Mouse (Mus musculus) embryonic fibroblast, embryonic 13.5 days (primary cell): ENCODE measurements around the gene Fam219b. TPM values are rescaled to one million over a fixed set of nuclear protein-coding genes. Genes with fewer than 3 reads are reported as not detected.
A peak's percentile ranks its signal among the peaks of the same experiment; 100 is the strongest.

Experiments
- H3K27ac ChIP-seq: 2 replicates; pipeline ENCODE4 v1.5.1; 2012; ENCODE audit warnings: low read length, control low read depth, inconsistent platforms; ENCODE audit not compliant: insufficient read depth
- H3K4me1 ChIP-seq: 2 replicates; pipeline ENCODE4 v1.6.1; 2011; ENCODE audit warnings: low read length; ENCODE audit not compliant: control insufficient read depth, insufficient read depth
- H3K4me3 ChIP-seq: 2 replicates; pipeline ENCODE4 v1.5.1; 2011; ENCODE audit warnings: mild to moderate bottlenecking, control low read depth, low read length; ENCODE audit not compliant: insufficient read depth
- CTCF ChIP-seq: IDR thresholded peaks from 2 replicates; pipeline ENCODE4 v1.5.1; 2011; ENCODE audit warnings: mild to moderate bottlenecking, control low read depth, low read length, moderate library complexity, borderline replicate concordance; ENCODE audit not compliant: insufficient read depth
- POLR2A ChIP-seq: IDR thresholded peaks from 2 replicates; pipeline ENCODE4 v1.6.1; 2011; ENCODE audit warnings: low read depth, mild to moderate bottlenecking, control low read depth, low read length, moderate library complexity
- polyA plus RNA-seq: library from polyadenylated mRNA; stranded (reverse); fragments of >200 nt; gene quantifications from 2 replicates; pipeline ENCODE4 v1.2.4, GENCODE M21; 2011; ENCODE audit warnings: low read depth; ENCODE audit not compliant: missing spikeins, insufficient read length

Fam219b gene
- polyA plus RNA-seq, 1 experiment: 13.0 TPM

DNA sequence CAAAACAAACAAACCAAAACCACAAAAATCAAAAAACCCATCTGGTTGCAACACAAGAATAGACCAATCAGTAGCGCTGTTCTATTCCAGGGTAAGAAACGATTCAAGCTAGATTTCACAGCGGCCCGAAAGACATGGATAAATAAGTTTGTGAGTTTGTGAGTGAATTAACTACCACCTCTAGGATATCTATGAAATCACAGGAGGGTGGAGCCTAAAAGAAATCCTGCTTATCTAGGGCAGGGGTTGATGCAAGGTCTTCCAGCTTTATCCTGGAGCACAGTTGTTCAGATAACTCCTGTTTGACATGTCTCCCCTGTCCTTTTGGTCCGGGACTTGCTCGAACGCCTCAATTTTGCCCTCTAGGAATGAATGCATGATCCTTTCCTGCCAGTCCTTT, 22.9 kb downstream of the Fam219b start:
- H3K4me3 ChIP-seq: peak overlapping the region; percentile 72
- TF ChIP-seq CTCF: no peak
- no peak for TF ChIP-seq POLR2A
- peaks cover 5% of the 10 kb centered on the region for H3K4me1 ChIP-seq
- H3K27ac ChIP-seq: no peak overlapping the region

DNA sequence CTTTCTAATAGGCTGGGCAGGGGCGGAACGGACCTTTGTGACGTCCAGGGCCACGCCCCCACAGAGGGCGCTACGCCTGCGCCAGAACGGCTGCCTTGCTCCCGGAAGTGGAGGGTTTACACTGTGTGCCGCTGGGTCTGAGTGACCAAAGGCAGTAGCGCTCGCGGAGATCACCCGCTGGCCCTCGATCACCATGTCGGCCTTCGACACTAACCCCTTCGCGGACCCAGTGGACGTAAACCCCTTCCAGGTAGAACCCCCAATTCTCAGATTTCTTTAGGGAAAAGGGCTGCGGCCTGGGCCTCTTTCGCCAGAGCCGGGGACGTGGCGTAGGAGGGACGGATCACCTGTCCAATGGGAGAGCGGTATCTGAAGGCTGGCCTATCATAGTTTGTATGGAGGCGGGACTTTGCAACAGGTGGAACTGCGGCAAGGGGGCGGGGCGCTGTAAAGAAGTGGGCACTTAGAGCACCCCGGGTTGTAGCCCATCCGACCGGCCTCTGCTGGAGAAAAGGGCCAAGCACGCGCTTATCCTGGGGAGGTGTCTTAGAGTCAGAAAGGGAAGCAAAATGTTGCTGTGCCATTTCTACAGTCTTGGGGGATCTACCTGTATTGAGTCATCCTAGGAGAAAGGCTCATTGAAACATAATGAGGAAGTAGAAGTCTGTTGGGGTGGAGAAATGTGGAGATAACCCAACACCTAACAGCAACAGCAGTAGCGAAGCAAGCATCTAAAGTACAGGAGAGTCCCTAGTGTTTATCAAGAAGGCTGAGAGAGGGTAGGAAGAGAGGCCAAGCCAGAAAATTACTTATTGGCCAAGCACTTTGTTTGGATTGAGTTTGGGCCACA, 23.8 kb downstream of the Fam219b start, which contains the start of gene Scamp2:
Gene Scamp2, plus strand, starts transcription at position 83 of the 850 bp plus-strand sequence.
- Histone ChIP-seq H3K4me3 (peak within 1 kb of the TSS; percentile 72), H3K27ac (peak within 1 kb of the TSS; percentile 39), H3K4me1 (peaks cover 9% of the 10 kb centered on the region)
- TF ChIP-seq CTCF: no peak; the same call in 1 of the 2 replicates
- TF ChIP-seq POLR2A: peak; percentile 89

- Histone ChIP-seq H3K4me3 (peak overlapping the region; percentile 72), H3K4me1 (peaks cover 9% of the 10 kb centered on the region), H3K27ac (no peak overlapping the region)
- TF ChIP-seq CTCF (no peak), POLR2A (no peak)
These were observed 24.4 kb downstream of the Fam219b start for GRCm38 (mm10) chr9:57561711-57562099.

DNA sequence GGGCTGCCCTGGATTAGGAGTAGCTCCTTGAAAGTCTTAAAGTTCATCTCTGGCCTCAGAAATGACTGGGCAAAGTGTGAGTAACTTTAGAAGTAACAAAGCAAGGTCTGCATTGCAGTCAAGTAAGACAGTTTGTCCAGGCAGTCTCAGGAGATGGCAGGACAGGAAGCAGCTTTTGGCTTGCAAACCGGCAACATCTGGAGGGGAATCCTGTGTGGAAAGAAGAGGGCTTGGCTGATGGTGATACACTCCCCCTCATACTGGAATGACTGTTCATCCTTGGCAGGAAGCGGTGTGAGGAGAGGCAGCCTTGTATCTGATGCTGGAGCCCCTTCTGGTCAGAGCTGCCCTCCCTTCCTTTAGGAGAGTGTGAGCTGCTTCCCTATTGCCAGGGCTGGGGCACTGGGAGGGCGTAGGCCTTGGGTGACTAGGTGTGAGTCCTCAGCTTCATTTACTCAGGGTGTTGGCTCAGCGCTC, 25.6 kb downstream of the Fam219b start:
- H3K4me1 ChIP-seq: peaks cover 9% of the 10 kb centered on the region
- no peak for TF ChIP-seq CTCF
- TF ChIP-seq POLR2A: no peak
- H3K4me3 ChIP-seq: no peak overlapping the region
- H3K27ac ChIP-seq: no peak overlapping the region

- TF ChIP-seq POLR2A: no peak
- no peak for TF ChIP-seq CTCF
- H3K27ac ChIP-seq: no peak overlapping the region
- H3K4me3 ChIP-seq: no peak overlapping the region
- peaks cover 9% of the 10 kb centered on the region for H3K4me1 ChIP-seq
These were observed 27.3 kb downstream of the Fam219b start for GRCm38 (mm10) chr9:57564609-57565008.

DNA sequence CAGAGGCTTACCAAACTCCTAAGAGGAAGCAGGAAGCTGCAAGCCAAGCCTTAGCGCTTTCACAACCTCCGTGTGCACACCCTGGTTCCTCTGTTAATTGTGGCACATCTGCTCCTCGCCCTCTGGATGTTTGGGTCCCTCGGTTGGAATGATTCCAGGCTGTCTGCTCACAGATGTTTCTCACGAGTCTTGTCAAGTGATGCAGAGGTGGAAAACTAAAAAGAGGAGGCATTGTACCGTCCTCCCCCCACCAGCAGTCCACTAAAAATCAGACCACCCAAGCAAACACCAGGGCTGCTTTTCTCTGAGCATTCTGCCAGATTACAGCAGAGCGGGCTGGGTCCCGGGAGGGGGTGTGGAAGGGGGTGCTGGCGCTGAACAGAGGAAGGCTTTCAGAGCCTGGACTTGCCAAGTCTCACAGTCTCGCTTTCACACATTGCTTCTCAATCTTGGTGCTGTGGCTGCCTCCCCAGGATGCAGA, 28.5 kb downstream of the Fam219b start:
- H3K4me3 ChIP-seq: no peak overlapping the region
- H3K27ac ChIP-seq: no peak overlapping the region
- TF ChIP-seq POLR2A (no peak), CTCF (no peak)
- H3K4me1 ChIP-seq: peaks cover 9% of the 10 kb centered on the region

- Histone ChIP-seq H3K4me1 (peaks cover 7% of the 10 kb centered on the region), H3K27ac (no peak overlapping the region), H3K4me3 (no peak overlapping the region)
- TF ChIP-seq CTCF (0 out of 2 replicates have a peak, but pooled peaks have one; percentile 3), POLR2A (no peak)
These were observed 29.5 kb downstream of the Fam219b start for GRCm38 (mm10) chr9:57566846-57567245.

- no peak for TF ChIP-seq POLR2A
- TF ChIP-seq CTCF: no peak
- Histone ChIP-seq H3K4me3 (no peak overlapping the region), H3K4me1 (peaks cover 4% of the 10 kb centered on the region; the same call in 1 of the 2 replicates), H3K27ac (no peak overlapping the region)
These were observed 31.2 kb downstream of the Fam219b start for GRCm38 (mm10) chr9:57568500-57568899.

DNA sequence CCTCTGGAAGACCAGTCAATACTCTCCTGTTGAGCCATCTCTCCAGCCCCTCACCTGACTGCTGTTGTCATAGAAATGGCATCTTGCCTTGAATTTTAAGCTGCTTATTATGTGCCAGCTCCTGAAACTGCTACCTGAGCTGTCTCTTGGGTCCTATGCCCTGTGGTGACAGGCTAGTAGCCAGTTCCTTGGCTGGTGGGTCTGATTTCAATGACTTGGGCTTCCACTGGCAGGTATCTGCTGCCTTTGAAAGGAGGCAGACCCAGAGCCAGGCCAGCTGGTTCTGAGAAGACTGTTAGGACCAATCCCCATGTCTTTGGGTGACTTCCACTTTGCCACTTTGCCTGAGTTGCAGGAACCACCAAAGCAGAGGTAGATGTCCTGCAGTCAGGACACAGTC, 37.1 kb downstream of the Fam219b start:
- Histone ChIP-seq H3K4me3 (no peak overlapping the region), H3K4me1 (no peaks in the 10 kb centered on the region), H3K27ac (no peak overlapping the region)
- TF ChIP-seq POLR2A (no peak), CTCF (no peak)

GRCm38 (mm10) chr9:57575577-57575976, 38.2 kb downstream of the Fam219b start:
- Histone ChIP-seq H3K4me1 (no peaks in the 10 kb centered on the region), H3K4me3 (no peak overlapping the region), H3K27ac (no peak overlapping the region)
- TF ChIP-seq CTCF: no peak
- TF ChIP-seq POLR2A: no peak
